8 mouse cellular contexts compared by ENCODE assay signal in the genomic region with DNA sequence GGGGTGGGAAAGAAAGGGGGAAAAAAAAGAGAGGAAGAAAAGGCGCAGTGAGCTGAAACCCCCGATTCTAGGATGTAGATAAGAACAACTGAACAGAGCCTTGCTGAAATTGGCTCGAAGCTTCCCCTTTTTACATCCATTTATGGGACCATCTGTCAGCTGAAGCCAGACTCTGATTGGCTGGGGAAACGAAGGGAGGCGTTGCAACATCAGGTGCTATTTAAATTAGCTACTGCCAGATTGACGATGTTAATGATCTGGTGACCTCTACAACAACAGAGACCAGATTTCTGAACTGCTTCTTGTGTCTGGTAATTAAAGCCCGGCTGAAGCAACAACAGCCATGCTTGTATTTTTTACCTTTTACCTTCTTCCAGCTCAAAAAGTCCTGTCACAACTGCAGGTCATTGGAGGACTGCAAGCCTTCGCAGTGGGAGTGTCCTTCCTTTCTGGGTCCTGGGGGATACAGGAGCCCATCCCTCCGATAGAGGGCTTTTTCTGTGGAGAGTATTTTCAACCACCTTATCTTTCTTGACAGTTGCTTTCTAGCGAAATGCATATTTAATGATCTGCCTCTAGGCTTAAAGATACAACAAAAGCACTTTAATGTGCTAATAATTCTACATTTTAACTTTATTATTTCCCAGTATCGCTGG.
A peak's percentile ranks its signal among the peaks of the same experiment; 100 is the strongest.
DNase-seq lines count a peak whose midpoint lies in the region; ATAC-seq and TF ChIP-seq lines count a peak whose summit lies in the region.

No protein-coding gene starts in this region.

- TF ChIP-seq RAD21 in MEL (IDR thresholded peaks at IDR 0.05; ENCODE audit: low read depth, low read length) = no peak

- peak; percentile 6 for DNase-seq in MEL (ENCODE audit: low read depth, low spot score)
- DNase-seq in cerebellum, adult 11 months = peak; percentile 71
- peak; percentile 62 to 64 for DNase-seq in left cerebral cortex, adult 18-20 months (ENCODE audit: low spot score in 2 of 2)
- peak; percentile 72 for DNase-seq in retina, embryonic 14.5 days (ENCODE audit: low spot score)
- DNase-seq in spleen, postnatal 4 days (ENCODE audit: low spot score in 2 of 2) = no peak
- DNase-seq in gastrocnemius, adult 2 months = no peak
- DNase-seq in gastrocnemius, postnatal 4 days (ENCODE audit: low spot score in 2 of 2) = no peak

- 6% methylated on average over 11 of the region's 11 CpGs for WGBS in forebrain, embryonic 15.5 days

- H3K9me3 ChIP-seq in MEL (replicated peaks; ENCODE audit: insufficient read depth, low read length) = no peaks in the 10 kb centered on the region
- no peaks in the 10 kb centered on the region for H3K9me3 ChIP-seq in forebrain, embryonic 15.5 days

- no peaks in the 10 kb centered on the region for H3K27me3 ChIP-seq in MEL (ENCODE audit: control insufficient read depth in 1 of 2, insufficient read depth in 2 of 2, low read length in 2 of 2)
- H3K27me3 ChIP-seq in forebrain, embryonic 15.5 days = no peaks in the 10 kb centered on the region

- H3K4me1 ChIP-seq in MEL (ENCODE audit: control insufficient read depth in 1 of 2, insufficient read depth in 2 of 2, low read length in 2 of 2) = no peaks in the 10 kb centered on the region
- H3K4me1 ChIP-seq in forebrain, embryonic 15.5 days = peaks cover 44% of the 10 kb centered on the region

- peak; percentile 73 for ATAC-seq in forebrain, embryonic 15.5 days (replicated peaks)

- intact Hi-C loops in gastrocnemius, adult 2 months (cut with DNase I) = no loop called here

- TF ChIP-seq POLR2A in MEL (IDR thresholded peaks at IDR 0.05; ENCODE audit: control insufficient read depth in 1 of 2, insufficient read depth in 1 of 2, low read depth in 1 of 2, low read length in 2 of 2, poor library complexity in 1 of 2) = no peak

- peak overlapping the region; percentile 60 for H3K4me2 ChIP-seq in forebrain, embryonic 15.5 days (replicated peaks)

- H3K4me3 ChIP-seq in MEL (ENCODE audit: control insufficient read depth in 1 of 2, insufficient read depth in 1 of 2, low read depth in 2 of 2, low read length in 2 of 2) = no peak overlapping the region
- H3K4me3 ChIP-seq in forebrain, embryonic 15.5 days = peak overlapping the region; percentile 53
- H3K4me3 ChIP-seq in gastrocnemius, adult 2 months = no peak overlapping the region

- no peak overlapping the region for H3K9ac ChIP-seq in MEL (ENCODE audit: control insufficient read depth, low read depth, low read length, poor library complexity, severe bottlenecking)
- H3K9ac ChIP-seq in forebrain, embryonic 15.5 days (replicated peaks) = peak overlapping the region; percentile 58

- no peak for TF ChIP-seq CTCF in MEL (IDR thresholded peaks at IDR 0.05 in 2 of 3, conservative IDR thresholded peaks at IDR 0.05 in 1 of 3; ENCODE audit: control insufficient read depth in 1 of 3, insufficient read depth in 1 of 3, low read depth in 2 of 3, low read length in 3 of 3, poor library complexity in 1 of 3, severe bottlenecking in 1 of 3)
- no peak for TF ChIP-seq CTCF in gastrocnemius, adult 2 months (IDR thresholded peaks at IDR 0.05)

- H3K79me2 ChIP-seq in MEL (ENCODE audit: control insufficient read depth, insufficient read depth, low read length, poor library complexity) = no peaks in the 10 kb centered on the region

- H3K27ac ChIP-seq in MEL (ENCODE audit: control insufficient read depth, low read depth, low read length) = no peak overlapping the region
- H3K27ac ChIP-seq in forebrain, embryonic 15.5 days (replicated peaks) = peak overlapping the region; percentile 87
- H3K27ac ChIP-seq in gastrocnemius, adult 2 months = no peak overlapping the region

- TF ChIP-seq EP300 in MEL (IDR thresholded peaks at IDR 0.05; ENCODE audit: low read depth in 1 of 2, low read length in 2 of 2) = no peak

- H3K36me3 ChIP-seq in MEL (ENCODE audit: control insufficient read depth in 1 of 2, insufficient read depth in 2 of 2, low read length in 2 of 2) = no peaks in the 10 kb centered on the region
- H3K36me3 ChIP-seq in forebrain, embryonic 15.5 days = no peaks in the 10 kb centered on the region

TF ChIP-seq in MEL, 35 proteins besides CTCF, POLR2A, EP300 and RAD21:
- TF ChIP-seq ZKSCAN1 (IDR thresholded peaks at IDR 0.05; ENCODE audit: low read depth, low read length) (no peak), ZNF384 (IDR thresholded peaks at IDR 0.05; ENCODE audit: low read depth, low read length) (no peak), E2F4 (IDR thresholded peaks at IDR 0.05; ENCODE audit: borderline replicate concordance, low read depth, low read length) (no peak), HCFC1 (IDR thresholded peaks at IDR 0.05; ENCODE audit: low read depth, low read length) (no peak), ZMIZ1 (IDR thresholded peaks at IDR 0.05; ENCODE audit: low read depth, low read length) (no peak), MYC (IDR thresholded peaks at IDR 0.05; ENCODE audit: low read depth, low read length) (no peak), ETS1 (IDR thresholded peaks at IDR 0.05; ENCODE audit: low read depth, low read length) (no peak), CHD2 (IDR thresholded peaks at IDR 0.05; ENCODE audit: low read length) (no peak), CHD1 (IDR thresholded peaks at IDR 0.05; ENCODE audit: low read depth, low read length) (no peak), USF2 (IDR thresholded peaks at IDR 0.05; ENCODE audit: borderline replicate concordance in 1 of 2, insufficient read depth in 1 of 2, low read depth in 1 of 2, low read length in 2 of 2) (no peak), ELF1 (IDR thresholded peaks at IDR 0.05; ENCODE audit: low read depth, low read length) (no peak), NRF1 (IDR thresholded peaks at IDR 0.05; ENCODE audit: insufficient read depth, low read depth, low read length, poor library complexity, severe bottlenecking) (no peak), SIN3A (IDR thresholded peaks at IDR 0.05; ENCODE audit: low read length) (no peak), GABPA (IDR thresholded peaks at IDR 0.05; ENCODE audit: low read depth, low read length) (no peak)
TF ChIP-seq in MEL: peak in this region for 0.

Comparison
In these comparisons a context has a peak if more than half of its experiments do, and no peak if none do; other contexts are left out.
1. DNase-seq: peak in MEL (single experiment), cerebellum, adult 11 months (single experiment), left cerebral cortex, adult 18-20 months (2 of 2) and retina, embryonic 14.5 days (single experiment); none in spleen, postnatal 4 days (0 of 2), gastrocnemius, adult 2 months (single experiment) and gastrocnemius, postnatal 4 days (0 of 2).